In the genomic region with DNA sequence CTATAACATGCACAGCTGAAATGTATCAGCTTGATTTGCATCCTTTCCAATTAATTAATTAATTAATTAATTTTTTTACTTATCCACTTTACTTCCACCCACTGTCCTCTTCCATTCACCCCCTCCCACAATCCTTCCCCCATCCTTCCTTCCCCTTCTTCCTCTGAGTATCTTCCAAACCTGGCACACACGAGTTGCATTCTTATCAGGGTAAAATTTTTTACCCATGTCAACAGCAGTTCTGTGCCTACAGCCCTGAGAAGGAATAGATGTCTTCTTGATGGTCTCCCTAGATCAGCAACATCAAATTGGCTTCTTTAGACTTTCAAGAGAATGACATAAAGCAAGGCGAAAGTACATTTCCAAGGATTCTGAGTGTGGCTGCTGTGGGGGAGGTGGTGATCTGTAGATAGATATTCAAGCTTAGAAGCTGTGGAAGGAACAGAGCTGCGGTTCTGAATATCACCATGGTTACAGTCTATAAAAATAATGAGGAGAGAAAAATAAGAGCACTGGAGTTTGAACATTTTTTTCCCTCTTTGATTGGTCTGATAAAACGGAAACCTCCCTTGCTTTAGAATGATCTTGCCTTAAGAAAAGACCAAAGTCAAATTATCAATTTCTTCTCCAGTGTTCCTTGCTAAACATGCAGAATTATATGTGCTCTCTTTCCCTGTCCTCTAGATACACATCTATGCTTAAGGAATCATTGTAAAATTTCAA, we compare ENCODE assay signal across 15 mouse cellular contexts. TPM values are rescaled to one million over a fixed set of nuclear protein-coding genes. Genes with fewer than 3 reads are reported as not detected.
DNase-seq lines count a peak whose midpoint lies in the region; ATAC-seq lines count a peak whose summit lies in the region.
"Had no signal": no experiment of that assay in that cellular context is flagged by ENCODE, and none has a peak within 500 bp of the region (broad histone marks: within the 10 kb centered on the region; RNA-seq: fewer than 3 reads in every experiment).

No protein-coding gene starts in this region.

- ATAC-seq in hindbrain, embryonic 14.5 days (ENCODE audit: low FRiP score): 0 out of 2 replicates have a peak, but pooled peaks have one; percentile 37
- ATAC-seq in forebrain, embryonic 16.5 days: peak; percentile 91
- no peak for ATAC-seq in megakaryocyte-erythroid progenitor cell, adult 5-6 weeks (replicated peaks; ENCODE audit: low FRiP score, low TSS enrichment, poor library complexity, severe bottlenecking)

- H3K27ac ChIP-seq in hindbrain, embryonic 14.5 days: peak overlapping the region; percentile 72
- no peak overlapping the region for H3K27ac ChIP-seq in hindbrain, embryonic 10.5 days
- H3K27ac ChIP-seq in forebrain, embryonic 16.5 days (ENCODE audit: low read length): peak overlapping the region; percentile 62
- H3K27ac ChIP-seq in heart, embryonic 10.5 days: no peak overlapping the region
- H3K27ac ChIP-seq: lung, embryonic 15.5 days had no signal

- H3K9me3 ChIP-seq in hindbrain, embryonic 14.5 days (ENCODE audit: control insufficient read depth, low read length): no peaks in the 10 kb centered on the region
- no peaks in the 10 kb centered on the region for H3K9me3 ChIP-seq in hindbrain, embryonic 10.5 days
- no peaks in the 10 kb centered on the region for H3K9me3 ChIP-seq in forebrain, embryonic 16.5 days (ENCODE audit: control insufficient read depth, low read length)
- no peaks in the 10 kb centered on the region for H3K9me3 ChIP-seq in heart, embryonic 10.5 days
- H3K9me3 ChIP-seq: lung, embryonic 15.5 days had no signal

- no peaks in the 10 kb centered on the region for H3K36me3 ChIP-seq in hindbrain, embryonic 14.5 days (replicated peaks; ENCODE audit: control insufficient read depth, insufficient read depth)
- H3K36me3 ChIP-seq in hindbrain, embryonic 10.5 days: no peaks in the 10 kb centered on the region
- H3K36me3 ChIP-seq in forebrain, embryonic 16.5 days (ENCODE audit: control insufficient read depth, insufficient read depth): no peaks in the 10 kb centered on the region
- H3K36me3 ChIP-seq in heart, embryonic 10.5 days: no peaks in the 10 kb centered on the region
- H3K36me3 ChIP-seq: lung, embryonic 15.5 days had no signal

- DNase-seq in hindbrain, embryonic 14.5 days (ENCODE audit: low spot score): no peak
- no peak for DNase-seq in hindbrain, embryonic 10.5 days (ENCODE audit: low spot score)
- peak; percentile 69 to 84 for DNase-seq in left cerebral cortex, postnatal 14 days (ENCODE audit: low spot score in 2 of 2)
- peak; percentile 53 to 67 for DNase-seq in right cerebral cortex, adult 2 months (ENCODE audit: low spot score in 2 of 2)
- no peak for DNase-seq in urinary bladder, postnatal 10 days (ENCODE audit: low spot score)
- DNase-seq in heart, embryonic 10.5 days (ENCODE audit: low spot score): no peak
- DNase-seq: B cell, adult 2 months; cerebellum, adult 11-12 months; gastrocnemius, postnatal 14 days; kidney, adult 11 months; thymus, postnatal 36 days had no signal

- no peak overlapping the region; the same call in 1 of the 2 replicates for H3K4me2 ChIP-seq in hindbrain, embryonic 14.5 days (replicated peaks)
- H3K4me2 ChIP-seq in forebrain, embryonic 16.5 days (ENCODE audit: low read length): peak overlapping the region; percentile 15; the same call in 1 of the 2 replicates
- H3K4me2 ChIP-seq: lung, embryonic 15.5 days had no signal

- no peak overlapping the region for H3K9ac ChIP-seq in hindbrain, embryonic 14.5 days
- H3K9ac ChIP-seq in forebrain, embryonic 16.5 days (replicated peaks; ENCODE audit: low read depth, low read length): no peak overlapping the region
- H3K9ac ChIP-seq: lung, embryonic 15.5 days had no signal

- 58% methylated on average over 4 of the region's 4 CpGs for WGBS in hindbrain, embryonic 14.5 days
- WGBS in hindbrain, embryonic 10.5 days: 78% methylated on average over 4 of the region's 4 CpGs
- 54% methylated on average over 4 of the region's 4 CpGs for WGBS in forebrain, embryonic 16.5 days
- WGBS in heart, embryonic 10.5 days: 68% methylated on average over 4 of the region's 4 CpGs

- no peaks in the 10 kb centered on the region for H3K27me3 ChIP-seq in hindbrain, embryonic 14.5 days (ENCODE audit: control insufficient read depth, insufficient read depth, low read length)
- no peaks in the 10 kb centered on the region for H3K27me3 ChIP-seq in hindbrain, embryonic 10.5 days (ENCODE audit: insufficient read depth, poor library complexity, severe bottlenecking)
- no peaks in the 10 kb centered on the region for H3K27me3 ChIP-seq in forebrain, embryonic 16.5 days (replicated peaks; ENCODE audit: control insufficient read depth, insufficient read depth, low read length)
- H3K27me3 ChIP-seq in heart, embryonic 10.5 days (ENCODE audit: insufficient read depth, poor library complexity, severe bottlenecking): no peaks in the 10 kb centered on the region
- H3K27me3 ChIP-seq: lung, embryonic 15.5 days had no signal

- no peak overlapping the region for H3K4me3 ChIP-seq in hindbrain, embryonic 14.5 days (replicated peaks; ENCODE audit: low read length)
- H3K4me3 ChIP-seq in hindbrain, embryonic 10.5 days: no peak overlapping the region
- no peak overlapping the region for H3K4me3 ChIP-seq in forebrain, embryonic 16.5 days (replicated peaks; ENCODE audit: low read length)
- H3K4me3 ChIP-seq in heart, embryonic 10.5 days: no peak overlapping the region
- H3K4me3 ChIP-seq: lung, embryonic 15.5 days had no signal

- intact Hi-C loops in left cerebral cortex, postnatal 14 days (cut with DNase I): loop anchor here (5.0 kb wide), 1 partner anchor 93 kb away; no protein-coding TSS in a partner anchor

- peaks cover 10% of the 10 kb centered on the region for H3K4me1 ChIP-seq in hindbrain, embryonic 14.5 days (replicated peaks; ENCODE audit: control insufficient read depth, insufficient read depth, low read length)
- no peaks in the 10 kb centered on the region for H3K4me1 ChIP-seq in hindbrain, embryonic 10.5 days (replicated peaks)
- H3K4me1 ChIP-seq in forebrain, embryonic 16.5 days (replicated peaks; ENCODE audit: control insufficient read depth, insufficient read depth, low read length): peaks cover 8% of the 10 kb centered on the region
- H3K4me1 ChIP-seq in heart, embryonic 10.5 days: no peaks in the 10 kb centered on the region
- H3K4me1 ChIP-seq: lung, embryonic 15.5 days had no signal

RNA-seq across cellular contexts. Expression of a gene that starts 22.8 kb away (rescaled TPM):
- 13.4 and 16.8 TPM in 2 replicates for polyA plus RNA-seq in hindbrain, embryonic 14.5 days (2014; fragmentation: Nextera tagmentation; extraction: Ambion mirVana)
- polyA plus RNA-seq in hindbrain, embryonic 10.5 days (2016; fragmentation: Nextera tagmentation; extraction: Ambion mirVana): 3.7 and 4.0 TPM in 2 replicates
- polyA plus RNA-seq in forebrain, embryonic 16.5 days (2015; fragmentation: Nextera tagmentation; extraction: Ambion mirVana): 15.9 and 19.2 TPM in 2 replicates
- total RNA-seq in left cerebral cortex, postnatal 14 days (2021): 10 to 100 TPM; 34.4 to 41.8 TPM
- polyA plus RNA-seq in heart, embryonic 10.5 days (2016; fragmentation: Nextera tagmentation; extraction: Ambion mirVana): 0.72 and 0.76 TPM in 2 replicates
- total RNA-seq in megakaryocyte-erythroid progenitor cell, adult 5-6 weeks (2014; fragmentation: Nextera tagmentation): not detected in 2 replicates
- total RNA-seq in megakaryocyte-erythroid progenitor cell, adult 5-6 weeks (2017): not detected in 2 replicates
- polyA plus RNA-seq: spleen, adult 2 months had no signal

Comparison
In these comparisons a context has a peak if more than half of its experiments do, and no peak if none do; other contexts are left out.
1. H3K27ac ChIP-seq: peak in hindbrain, embryonic 14.5 days (single experiment) and forebrain, embryonic 16.5 days (single experiment); none in hindbrain, embryonic 10.5 days (single experiment) and heart, embryonic 10.5 days (single experiment).
2. DNase-seq: peak in left cerebral cortex, postnatal 14 days (2 of 2) and right cerebral cortex, adult 2 months (2 of 2); none in hindbrain, embryonic 14.5 days (single experiment), hindbrain, embryonic 10.5 days (single experiment), urinary bladder, postnatal 10 days (single experiment) and heart, embryonic 10.5 days (single experiment).